Mouse (Mus musculus) mature B cell (primary cell): Measurements from ENCODE around the gene Sap30.
"Not testable (repeated sequence)": the region's sequence is repeated elsewhere in the genome, so short reads cannot be mapped to it uniquely, and the experiment has no call there.

Source experiments
- in situ Hi-C: fragments of 300-500 bp; cut with MboI; formaldehyde crosslinking; loops from 2 replicates; pipeline ENCODE4 v1.14.3; 2019

Gene Sap30

DNA sequence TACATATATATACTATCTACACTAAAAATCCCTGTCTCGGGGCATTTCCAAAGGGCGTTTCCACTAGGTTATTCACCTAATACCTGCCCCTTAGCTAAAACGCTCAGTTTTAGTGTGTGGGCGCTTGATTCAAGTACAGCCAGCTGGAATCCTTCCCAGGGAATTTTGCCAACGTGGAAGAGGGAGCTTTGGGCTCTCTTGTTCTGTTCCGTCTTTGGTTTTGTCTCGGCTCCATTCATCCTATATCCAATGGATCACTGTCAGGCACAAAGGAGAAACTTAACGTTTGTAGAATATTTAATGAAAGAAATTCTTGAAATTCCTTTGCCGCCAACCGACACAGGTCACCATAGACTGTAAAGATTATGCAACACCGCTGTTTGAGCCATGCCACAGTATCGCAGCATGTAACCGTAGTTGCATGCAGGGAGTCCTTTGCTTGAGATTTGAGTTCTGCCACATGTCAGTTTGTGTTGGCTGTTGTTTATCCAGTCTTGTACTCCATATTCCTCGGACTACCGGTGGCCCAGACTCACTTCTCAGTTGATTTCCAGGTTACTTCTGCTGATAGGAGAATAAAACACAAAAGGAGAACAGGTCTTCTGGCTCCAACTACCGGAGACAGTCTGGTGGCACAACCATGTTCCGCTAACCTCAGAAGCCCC lies 11.3 kb upstream of the Sap30 start:
- in situ Hi-C loops = loop anchor here (25.0 kb wide), 1 partner anchor 937 kb away; the partner anchor contains the start of genes Cep44 and Fbxo8

- in situ Hi-C loops = loop anchor here (25.0 kb wide), 1 partner anchor 936 kb away; the partner anchor contains the start of genes Cep44 and Fbxo8
Observed at GRCm38 (mm10) chr8:57498494-57498846, 10.8 kb upstream of the Sap30 start.

DNA sequence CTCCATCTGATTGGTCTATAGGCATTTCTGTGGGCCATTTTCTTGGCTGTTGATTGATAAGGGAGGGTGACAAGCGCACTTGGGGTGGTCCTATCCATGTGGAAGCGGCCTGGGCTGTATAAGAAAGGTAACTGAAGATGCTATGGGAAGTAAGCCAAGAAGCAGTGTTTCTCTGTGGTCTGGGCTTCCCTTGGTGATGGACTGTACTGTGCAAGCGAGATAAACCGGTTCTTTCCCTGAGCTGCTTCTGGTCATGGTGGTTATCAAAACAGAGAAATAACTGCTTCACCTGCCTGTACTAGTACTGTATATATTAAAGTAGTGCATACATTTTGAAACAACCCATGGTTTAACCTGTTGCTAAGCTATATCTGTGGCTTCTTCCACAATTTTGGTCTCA lies 4.2 kb upstream of the Sap30 start:
- in situ Hi-C loops = loop anchor here (25.0 kb wide), 1 partner anchor 930 kb away; the partner anchor contains the start of genes Cep44 and Fbxo8

DNA sequence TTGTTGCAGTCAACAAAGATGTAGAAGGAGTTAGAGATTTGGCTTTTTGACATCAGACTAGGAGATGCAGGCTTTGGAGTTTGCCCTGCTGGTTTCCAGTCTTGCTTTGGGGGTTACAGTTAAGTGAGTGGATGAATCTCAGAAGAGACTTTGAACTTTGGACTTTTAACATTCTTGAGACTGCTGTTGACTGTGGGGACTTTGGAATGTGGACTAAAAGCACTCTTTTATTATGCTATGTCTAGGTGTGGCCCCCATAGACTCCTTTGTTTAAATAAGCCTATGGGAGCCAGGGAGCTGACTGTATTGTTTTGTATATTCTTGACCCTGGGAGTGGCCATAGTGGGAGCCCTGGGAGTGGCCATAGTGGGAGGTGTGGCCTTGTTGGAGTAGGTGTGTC lies 2.2 kb upstream of the Sap30 start:
- in situ Hi-C loops = loop anchor here (25.0 kb wide), 1 partner anchor 928 kb away; the partner anchor contains the start of genes Cep44 and Fbxo8

- in situ Hi-C loops = loop anchor here (25.0 kb wide), 1 partner anchor 927 kb away; the partner anchor contains the start of genes Cep44 and Fbxo8
Observed at GRCm38 (mm10) chr8:57489366-57489765, 1.7 kb upstream of the Sap30 start.

DNA sequence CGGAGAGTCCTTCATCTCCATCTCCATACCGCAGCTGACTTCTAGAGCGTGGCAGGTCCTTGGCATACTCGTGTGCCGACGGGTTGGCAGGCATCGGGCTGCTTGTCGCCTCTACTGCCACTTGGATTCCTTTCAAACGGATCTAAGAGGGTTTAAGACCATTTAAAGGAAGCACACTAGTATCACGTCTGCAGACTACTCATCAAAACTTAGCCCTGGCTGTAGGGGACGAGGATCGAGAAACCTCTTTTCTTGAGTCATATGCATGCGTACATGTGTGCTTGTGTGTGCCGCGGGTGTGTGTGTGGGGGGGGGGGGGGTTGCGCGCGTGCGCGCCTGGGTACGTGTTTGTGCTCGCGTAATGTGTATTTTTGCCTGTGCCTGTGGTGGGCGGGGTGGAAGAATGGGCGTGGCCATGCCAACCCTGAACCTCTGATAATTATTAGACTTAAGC lies 679 bp upstream of the Sap30 start:
- in situ Hi-C loops = loop anchor here (25.0 kb wide), 1 partner anchor 926 kb away; the partner anchor contains the start of genes Cep44 and Fbxo8

DNA sequence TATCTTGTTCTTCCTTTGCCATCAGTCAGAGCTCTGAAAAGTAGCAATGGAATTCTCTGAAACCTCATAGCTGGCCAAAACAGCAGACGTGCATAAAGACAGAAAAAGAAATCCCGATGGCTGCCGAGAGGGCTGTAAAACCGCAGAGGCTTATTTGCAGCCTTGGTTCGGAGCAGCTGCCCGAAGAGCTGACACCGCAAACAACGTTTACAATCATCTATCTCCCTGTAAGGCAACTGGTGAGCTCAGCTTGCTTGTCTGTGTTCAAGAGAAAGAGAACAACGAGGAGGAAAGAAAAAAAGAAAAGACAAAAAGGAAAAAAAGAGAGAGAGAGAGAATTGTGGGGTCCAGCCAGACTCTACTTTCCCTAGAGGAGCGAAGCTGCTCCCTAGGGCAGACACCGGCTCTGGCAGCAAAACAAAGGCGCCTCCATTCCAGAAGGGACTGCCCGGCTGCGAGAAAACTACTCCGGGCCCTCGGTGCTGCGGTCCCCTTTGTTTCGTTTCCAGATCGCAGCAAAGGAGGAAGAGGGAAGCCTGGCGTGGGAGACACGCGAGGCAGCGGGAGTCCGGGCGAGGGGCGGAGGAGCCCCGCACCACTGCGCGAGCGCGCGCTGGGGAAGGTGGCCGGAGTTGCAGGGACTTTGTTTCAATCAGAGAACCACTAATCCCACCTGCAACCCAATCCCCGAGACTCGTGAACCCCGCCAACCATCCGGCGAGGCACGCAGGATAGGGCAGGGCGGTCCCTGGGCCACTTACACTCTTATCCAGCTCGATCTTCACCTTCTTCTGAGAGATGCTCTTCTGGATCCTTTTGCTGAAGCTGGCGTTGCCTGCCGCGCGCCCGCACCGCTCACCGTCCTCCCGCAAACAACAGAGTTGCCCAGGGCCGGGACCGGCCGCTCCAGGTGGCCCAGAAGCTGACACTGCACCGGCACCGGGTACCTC lies 894 bp downstream of the Sap30 start:
- in situ Hi-C loops = loop anchor here (25.0 kb wide), 1 partner anchor 924 kb away; the partner anchor contains the start of genes Cep44 and Fbxo8

DNA sequence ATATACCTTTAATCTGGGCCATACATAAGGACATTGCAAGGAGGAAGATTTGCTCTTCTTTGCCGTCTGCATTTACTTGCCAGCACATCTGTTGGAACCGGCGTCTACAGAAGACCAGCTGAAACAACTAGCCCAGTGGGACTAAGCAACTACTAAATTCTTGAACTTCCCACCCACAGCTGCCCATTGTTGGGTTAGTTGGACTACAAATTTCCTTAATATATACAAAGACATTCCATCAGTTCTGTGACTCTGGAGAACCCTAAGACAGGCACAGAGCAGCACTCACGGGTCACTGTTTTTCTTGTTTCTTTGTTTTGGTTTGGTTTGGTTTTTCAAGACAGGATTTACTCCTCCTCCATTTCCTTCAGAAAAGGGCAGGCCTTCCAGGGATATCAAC lies 7.1 kb downstream of the Sap30 start:
- in situ Hi-C loops = loop anchor here (25.0 kb wide), 1 partner anchor 918 kb away; the partner anchor contains the start of genes Cep44 and Fbxo8

- in situ Hi-C loops = loop anchor here (25.0 kb wide), 1 partner anchor 917 kb away; the partner anchor contains the start of genes Cep44 and Fbxo8
Observed at GRCm38 (mm10) chr8:57479700-57480099, 8.0 kb downstream of the Sap30 start.

- in situ Hi-C loops = loop anchor here (25.0 kb wide), 1 partner anchor 916 kb away; the partner anchor contains the start of genes Cep44 and Fbxo8
Observed at GRCm38 (mm10) chr8:57478406-57478805, 9.3 kb downstream of the Sap30 start.

DNA sequence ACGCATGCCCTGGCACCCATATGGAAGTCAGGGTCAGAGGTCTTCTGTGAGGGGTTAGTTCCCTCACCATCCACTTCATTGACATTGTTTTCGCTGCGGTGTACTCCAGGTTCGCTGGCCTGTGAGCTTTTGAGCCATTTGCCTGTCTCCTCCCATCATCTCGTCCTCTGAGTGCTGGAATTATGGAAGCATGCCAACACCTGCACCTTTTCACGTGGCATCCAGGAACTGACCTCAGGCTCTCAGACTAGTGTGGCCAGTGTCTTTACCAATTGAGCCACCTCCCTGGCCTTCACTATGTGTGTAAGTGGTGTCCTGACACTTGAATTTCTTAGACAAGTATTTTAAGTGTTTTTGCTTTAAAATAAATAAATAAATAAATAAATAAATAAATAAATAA lies 13.9 kb downstream of the Sap30 start:
- in situ Hi-C loops = no loop called here

DNA sequence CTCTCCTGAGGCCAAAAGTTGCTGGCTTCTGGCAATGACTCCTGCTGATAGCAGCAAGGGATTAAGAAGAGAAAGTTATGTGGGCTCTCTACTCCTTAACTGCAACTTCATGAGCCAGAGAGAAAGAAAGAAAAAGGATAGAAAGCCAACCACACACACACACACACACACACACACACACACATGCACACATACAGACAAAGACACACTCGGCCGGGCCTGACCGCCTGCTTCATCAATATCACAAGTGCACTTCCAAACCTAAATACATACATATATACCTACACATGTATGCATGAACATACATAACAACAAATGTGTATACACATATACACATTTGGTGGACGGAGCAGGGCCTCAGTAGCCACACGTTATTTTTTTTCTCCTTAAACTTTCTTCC lies 16.8 kb downstream of the Sap30 start:
- in situ Hi-C loops = no loop called here

DNA sequence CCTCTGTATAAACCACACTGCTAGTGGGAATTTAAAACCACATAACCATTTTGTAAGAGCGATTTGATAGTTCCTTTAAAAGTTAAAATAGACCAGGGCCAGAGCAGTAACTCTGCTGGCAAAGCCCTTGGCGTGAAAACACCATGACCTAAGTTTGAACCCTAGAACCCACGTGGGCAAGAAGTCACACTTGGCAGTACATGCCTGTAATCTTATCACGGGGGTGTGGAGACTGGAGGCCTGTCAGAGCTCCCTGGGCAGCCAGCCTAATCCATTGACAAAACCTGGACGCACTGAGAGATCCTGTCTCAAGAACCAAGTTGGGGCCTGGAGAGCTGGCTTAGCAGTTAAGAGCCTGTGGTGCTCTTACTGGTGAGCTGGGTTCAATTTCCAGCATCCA lies 19.0 kb downstream of the Sap30 start:
- in situ Hi-C loops = no loop called here

DNA sequence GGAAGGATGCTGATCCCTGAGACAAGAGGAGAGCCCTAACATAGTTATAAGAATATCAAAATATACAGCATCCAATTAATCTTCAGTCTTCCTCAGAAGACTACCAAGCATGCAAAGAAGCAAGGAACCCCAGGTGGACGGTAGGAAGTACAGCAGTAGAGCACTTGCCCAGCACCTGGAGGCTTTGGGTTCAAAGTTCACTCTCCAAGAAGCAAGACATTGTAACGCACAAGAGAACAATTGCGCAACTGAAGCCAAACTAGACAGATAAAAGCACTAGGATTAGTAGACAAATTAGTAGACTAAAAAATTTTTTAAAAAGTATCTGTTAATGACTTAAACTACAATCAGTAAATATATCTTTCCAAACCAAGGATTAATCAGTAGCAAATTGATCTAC lies 23.9 kb downstream of the Sap30 start:
- in situ Hi-C loops = no loop called here

GRCm38 (mm10) chr8:57462839-57463238 lies 24.8 kb downstream of the Sap30 start:
- in situ Hi-C loops = no loop called here

DNA sequence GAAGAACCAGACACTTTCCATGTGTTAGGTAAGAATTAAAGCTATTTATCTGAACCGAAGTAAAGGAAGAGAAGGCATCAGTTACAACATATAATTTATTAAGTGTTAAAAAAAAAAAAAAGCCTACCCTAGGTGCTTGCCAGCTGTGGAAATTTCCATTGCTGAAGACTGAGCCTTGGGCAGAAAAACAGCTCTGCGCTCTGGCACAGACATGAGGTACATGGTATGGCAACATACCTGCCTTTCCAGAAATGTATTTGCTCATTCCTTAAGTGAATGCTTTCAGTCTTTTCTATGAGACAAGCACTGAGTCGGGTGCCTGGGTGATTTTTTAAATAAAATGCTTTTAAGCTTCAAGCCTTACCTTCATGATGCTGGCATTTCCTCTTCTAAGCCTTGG lies 29.7 kb downstream of the Sap30 start:
- in situ Hi-C loops = no loop called here

DNA sequence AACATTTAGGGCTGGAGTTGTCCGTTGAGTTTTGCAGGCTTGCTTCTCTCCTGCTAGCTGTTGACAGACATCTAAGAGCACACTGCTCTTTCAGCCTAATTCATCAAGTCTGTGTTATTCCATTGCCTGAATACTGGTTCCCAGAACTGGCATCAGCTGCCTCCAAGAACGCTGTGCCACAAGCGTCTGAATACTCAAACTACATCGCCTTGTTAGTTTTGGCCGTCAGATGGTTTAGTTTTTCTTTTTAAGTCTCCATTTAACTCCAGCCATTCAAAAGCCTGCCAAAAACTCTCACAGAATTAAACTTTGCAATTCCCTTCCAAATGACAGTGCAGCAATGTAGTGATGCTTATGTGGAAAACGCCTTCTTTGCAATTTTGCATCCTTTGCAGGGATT lies 30.5 kb downstream of the Sap30 start:
- in situ Hi-C loops = no loop called here

- in situ Hi-C loops = no loop called here
Observed at GRCm38 (mm10) chr8:57455765-57456164, 31.9 kb downstream of the Sap30 start, which contains the start of gene Scrg1. Gene Scrg1 (plus strand): TSS chr8:57455923.

DNA sequence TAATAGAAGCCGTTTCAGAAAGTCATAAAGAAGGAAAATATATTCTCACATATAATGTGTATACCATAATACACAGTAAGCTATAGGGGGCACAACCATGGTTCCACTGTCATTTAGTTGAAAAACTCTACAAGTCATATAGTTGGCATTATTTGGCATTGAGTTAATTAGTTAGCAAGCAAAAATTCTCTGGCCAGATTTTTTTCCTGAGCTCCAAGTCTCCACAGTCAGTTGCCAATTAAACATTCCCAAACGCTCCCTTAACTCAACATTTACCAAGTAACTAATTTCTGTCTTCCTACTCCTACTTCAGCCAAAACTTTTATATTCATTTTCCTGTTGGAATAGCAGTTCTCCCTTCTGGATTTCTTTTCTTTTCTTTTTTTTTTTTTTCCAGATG lies 34.3 kb downstream of the Sap30 start:
- in situ Hi-C loops = no loop called here

DNA sequence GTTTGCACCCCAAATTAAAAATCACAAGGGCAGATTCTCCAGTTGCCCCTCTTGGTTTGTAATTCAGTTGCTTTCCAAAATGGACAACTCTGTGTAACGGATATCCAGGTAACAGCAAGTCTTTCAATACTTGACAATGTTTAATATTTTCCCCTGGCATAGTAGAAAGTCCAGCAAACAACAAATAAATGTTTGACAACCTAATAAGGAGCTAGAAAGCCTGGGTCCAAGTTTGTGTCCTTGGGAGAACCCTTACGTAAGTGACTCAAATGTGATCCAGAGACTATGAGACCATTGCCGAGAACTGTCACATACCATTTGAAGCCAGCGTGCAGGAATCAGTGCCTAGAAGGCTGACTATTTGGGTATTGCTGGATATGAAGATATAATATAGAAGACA lies 35.8 kb downstream of the Sap30 start:
- in situ Hi-C loops = no loop called here

DNA sequence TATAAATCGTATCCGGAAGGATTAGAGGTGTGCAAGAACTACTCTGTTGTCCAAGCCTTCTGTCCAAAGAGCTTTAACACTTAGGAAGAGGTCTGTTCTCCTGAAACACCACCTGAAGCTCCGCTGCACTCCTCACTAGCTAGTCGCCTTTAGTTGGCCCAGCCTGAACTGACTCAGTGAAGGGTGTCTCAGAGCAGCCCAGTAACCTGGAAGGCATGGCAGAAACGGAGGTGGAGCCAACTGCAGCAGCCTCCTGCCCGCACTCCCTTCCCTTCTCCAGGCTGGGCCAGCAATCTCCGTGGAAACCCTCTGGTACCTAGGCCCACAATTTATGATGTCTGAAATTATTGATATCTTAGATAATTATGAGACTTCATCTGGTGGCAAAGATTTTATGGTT lies 36.9 kb downstream of the Sap30 start:
- in situ Hi-C loops = no loop called here

- in situ Hi-C loops = not testable (repeated sequence)
Observed at GRCm38 (mm10) chr8:57445901-57446300, 41.8 kb downstream of the Sap30 start.
